Mouse (Mus musculus): ENCODE data around the gene Comt. TPM values are rescaled to one million over a fixed set of nuclear protein-coding genes. Genes with fewer than 3 reads are reported as not detected.

Gene Comt
- total RNA-seq, 2 experiments from 2014 or later: 55.3 to 59.8 TPM

GRCm38 (mm10) chr16:18370197-18370596 lies 56.5 kb downstream of the Comt start:
- DNase-seq (ENCODE audit: low spot score in 2 of 2): no peak

GRCm38 (mm10) chr16:18366849-18367248 lies 59.8 kb downstream of the Comt start:
- no peak for DNase-seq (ENCODE audit: low spot score in 2 of 2)

- no peak for DNase-seq (ENCODE audit: low spot score in 2 of 2)
Observed at GRCm38 (mm10) chr16:18362948-18363347, 63.7 kb downstream of the Comt start.

- no peak for DNase-seq (ENCODE audit: low spot score in 2 of 2)
Observed at GRCm38 (mm10) chr16:18360151-18360805, 66.4 kb downstream of the Comt start.

- DNase-seq (ENCODE audit: low spot score in 2 of 2): no peak
Observed at GRCm38 (mm10) chr16:18357977-18358376, 68.7 kb downstream of the Comt start.

- no peak for DNase-seq (ENCODE audit: low spot score in 2 of 2)
Observed at GRCm38 (mm10) chr16:18356961-18357360, 69.7 kb downstream of the Comt start.

Small RNA genes within 50 kb of the gene (microRNA-seq; reads per million reads assigned to microRNA genes)
- gene Gm26219: 0 reads per million in 2 experiments

Other genes starting within 250 kb of the Comt start
- not detected for gene Ccdc188, start 209.0 kb downstream of the Comt start, total RNA-seq (2021)
- gene Zdhhc8, start 191.7 kb downstream of the Comt start, total RNA-seq (2021): 10 to 100 TPM; 73.9 to 75.1 TPM
- gene Trmt2a, start 178.2 kb downstream of the Comt start, total RNA-seq (2021): 10 to 100 TPM; 54.4 to 65.1 TPM
- 100 to 1,000 TPM; 133 to 147 TPM for gene Ranbp1, start 178.1 kb downstream of the Comt start, total RNA-seq (2021)
- gene Gm49776, start 168.5 kb downstream of the Comt start, total RNA-seq (2021): not detected
- 10 to 100 TPM; 39.1 to 41.4 TPM for gene Dgcr8, start 137.6 kb downstream of the Comt start, total RNA-seq (2021)
- 100 to 1,000 TPM; 100 to 102 TPM for gene Tango2, start 78.7 kb downstream of the Comt start, total RNA-seq (2021)
- 10 to 100 TPM; 46.2 to 53.9 TPM for gene Arvcf, start 78.7 kb downstream of the Comt start, total RNA-seq (2021)
- gene Txnrd2, start 468 bp downstream of the Comt start, total RNA-seq (2021): 10 to 100 TPM; 22.1 to 28.4 TPM
- 1 to 10 TPM; 6.9 to 7.4 TPM for gene Gnb1l, start 71.9 kb upstream of the Comt start, total RNA-seq (2021)
- 10 to 100 TPM in 1 of 2 experiments, 1 to 10 TPM in 1; 9.1 to 10.0 TPM for gene Rtl10, start 72.0 kb upstream of the Comt start, total RNA-seq (2021)
- gene Tbx1, start 163.8 kb upstream of the Comt start, total RNA-seq (2021): 1 to 10 TPM; 1.9 to 2.7 TPM
- 1 to 10 TPM; 4.9 to 5.4 TPM for gene Gp1bb, start 195.6 kb upstream of the Comt start, total RNA-seq (2021)
- gene Gm49601, start 199.6 kb upstream of the Comt start, total RNA-seq (2021): 10 to 100 TPM; 84.8 to 98.2 TPM
- gene Sept5, start 203.1 kb upstream of the Comt start, total RNA-seq (2021): 100 to 1,000 TPM; 543 to 588 TPM

Measured in layer of hippocampus, postnatal 10 days (tissue).